Mouse (Mus musculus) adipocyte (in vitro differentiated cells): Measurements from ENCODE around the gene Nphp3.

Source experiments
- DNase-seq: peaks from one replicate; pipeline ENCODE4 v3.0.0-alpha.2; 2016; ENCODE audit warnings: low spot score

The Nphp3 gene

DNA sequence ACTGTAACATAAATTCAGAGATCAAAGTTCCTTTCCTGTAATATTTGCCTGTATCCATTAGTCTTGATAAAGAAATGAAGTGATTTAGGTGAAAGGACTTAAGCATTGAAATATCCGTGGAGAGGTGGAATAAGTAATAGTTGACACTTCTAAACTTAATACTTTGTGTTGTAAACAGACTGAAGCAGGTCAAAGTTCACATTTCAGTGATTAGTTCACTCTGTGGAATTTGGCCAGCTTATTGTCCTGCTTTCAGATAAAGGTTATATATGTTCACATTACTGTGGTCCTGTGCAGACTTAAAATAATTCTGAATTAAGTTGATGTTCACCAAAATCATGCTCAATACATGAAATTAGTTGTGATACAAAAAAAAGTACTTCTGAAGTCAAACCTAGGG lies 62.2 kb downstream of the Nphp3 start:
- DNase-seq = peak; percentile 31

DNA sequence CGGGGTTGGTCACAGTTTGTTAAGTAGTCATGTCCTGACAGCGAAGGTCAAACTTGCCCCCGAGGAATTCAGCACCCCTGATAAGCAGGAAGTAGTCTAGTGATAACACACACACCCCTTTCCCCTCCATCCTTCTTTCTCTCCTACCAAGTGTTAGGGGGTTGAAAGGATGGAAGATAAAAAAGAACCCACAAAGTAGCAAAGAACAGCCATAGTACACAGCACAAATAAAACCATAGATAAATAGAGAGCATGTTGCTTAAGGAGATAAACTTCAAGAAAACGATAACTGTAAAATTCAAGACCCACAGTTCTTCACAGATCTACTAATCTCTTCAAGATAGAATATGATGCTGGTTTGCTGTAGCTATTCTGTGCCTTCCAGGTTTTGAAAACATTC lies 67.9 kb downstream of the Nphp3 start:
- DNase-seq = no peak

DNA sequence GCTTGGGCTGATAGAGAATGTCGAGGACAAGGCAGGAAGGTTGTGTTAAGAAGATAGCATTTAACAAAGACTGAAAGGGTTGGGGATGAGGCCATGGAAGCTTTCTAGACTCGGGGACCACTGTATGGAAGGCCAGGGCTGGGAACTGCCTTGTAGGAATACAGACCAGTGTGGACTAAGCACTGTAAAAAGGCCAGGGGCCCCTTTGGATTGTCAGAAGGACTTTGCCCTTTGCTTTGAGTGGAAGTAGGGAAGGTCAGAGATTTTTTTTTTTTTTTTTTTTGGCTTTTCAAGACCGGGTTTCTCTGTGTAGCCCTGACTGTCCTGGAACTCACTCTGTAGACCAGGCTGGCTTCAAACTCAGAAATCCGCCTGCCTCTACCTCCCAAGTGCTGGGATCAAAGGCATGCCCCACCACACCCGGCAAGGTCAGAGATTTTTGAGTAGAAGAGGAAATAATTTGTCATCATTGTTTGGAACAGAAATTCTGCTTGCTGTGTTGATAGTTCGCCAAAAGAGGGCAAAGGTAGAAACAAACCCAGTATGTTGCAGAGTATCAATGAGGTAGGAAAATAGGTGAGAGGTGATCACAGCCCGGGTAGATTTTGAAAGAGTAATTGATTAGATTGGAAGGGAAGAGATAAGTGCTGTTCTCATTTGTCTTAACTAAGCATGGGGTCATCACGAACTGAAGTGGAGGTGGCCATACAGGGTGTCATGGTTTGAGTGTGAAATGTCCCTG lies 68.7 kb downstream of the Nphp3 start:
- DNase-seq = no peak

DNA sequence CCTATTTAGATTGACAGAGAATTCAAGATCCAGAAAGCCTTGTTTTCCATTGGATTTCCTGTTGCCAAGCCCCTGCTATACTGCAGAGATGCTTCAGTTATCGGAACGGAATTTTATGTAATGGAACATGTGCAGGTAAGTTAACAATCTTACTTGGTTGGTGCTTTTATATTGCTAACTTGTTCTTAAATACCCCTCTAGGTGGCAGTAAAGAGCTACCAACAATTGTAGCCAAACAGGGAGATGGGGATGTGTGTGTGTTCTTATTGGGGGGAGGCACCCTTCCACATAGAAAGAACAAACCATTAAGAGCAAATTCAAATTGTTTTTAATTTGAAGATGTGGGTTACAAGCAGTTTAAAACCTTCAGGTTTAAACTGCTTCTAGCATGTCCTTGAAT lies 73.5 kb downstream of the Nphp3 start:
- DNase-seq = peak; percentile 21

DNA sequence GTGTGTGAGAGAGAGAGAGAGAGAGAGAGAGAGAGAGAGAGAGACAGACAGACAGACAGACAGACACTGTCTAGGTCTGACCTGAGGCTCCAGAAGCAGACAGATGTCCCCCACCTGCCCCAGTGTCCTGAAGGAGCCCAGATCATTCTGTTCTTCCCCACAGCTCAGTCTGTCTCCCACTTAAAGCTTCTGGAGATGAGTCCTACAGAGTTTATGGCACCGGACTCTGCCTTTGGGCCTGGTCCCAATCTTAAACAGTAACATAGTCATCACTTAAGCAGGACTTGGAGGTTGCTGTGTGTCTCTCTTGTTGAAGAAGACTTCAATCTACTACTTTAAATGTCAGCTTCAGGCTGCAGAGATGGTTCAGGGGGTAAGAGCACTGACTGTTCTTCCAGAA lies 76.4 kb downstream of the Nphp3 start:
- no peak for DNase-seq

DNA sequence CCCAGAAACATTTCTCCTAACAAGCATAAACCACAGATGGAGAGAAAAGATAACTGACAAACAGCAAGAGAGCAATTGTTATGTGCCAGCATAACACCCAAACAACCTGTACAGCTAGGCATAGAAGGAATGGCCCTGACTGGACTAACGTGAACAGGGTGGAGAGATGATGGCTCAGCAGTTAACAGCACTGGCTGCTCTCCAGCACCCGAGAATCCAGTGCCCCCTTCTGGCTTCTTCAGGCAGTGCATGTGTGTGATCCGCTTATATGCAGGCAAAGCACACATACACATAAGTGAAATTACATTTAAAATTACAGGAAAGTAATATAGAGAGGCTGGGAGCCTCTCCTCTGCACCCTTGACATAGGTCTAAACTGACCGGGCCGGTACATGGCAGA lies 77.0 kb downstream of the Nphp3 start:
- DNase-seq = peak; percentile 31

DNA sequence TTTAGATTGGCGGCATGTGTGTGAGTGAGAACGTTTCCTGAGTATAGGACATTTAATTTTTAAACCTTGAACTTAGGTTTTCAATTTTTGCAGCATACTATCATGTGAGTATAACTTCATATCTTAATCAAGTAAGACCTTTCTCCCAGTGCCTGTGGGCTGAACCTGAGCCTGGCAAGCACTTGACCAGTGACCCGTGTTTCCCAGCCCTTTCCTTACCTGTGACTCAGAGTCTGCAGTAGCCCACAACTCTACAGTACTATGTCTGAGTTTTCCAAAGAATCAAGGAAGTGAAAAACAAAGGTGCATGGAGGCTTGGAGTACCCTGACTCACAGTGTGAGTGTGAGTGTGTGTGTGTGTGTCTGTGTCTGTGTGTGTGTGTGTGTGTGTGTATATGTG lies 77.7 kb downstream of the Nphp3 start:
- no peak for DNase-seq

DNA sequence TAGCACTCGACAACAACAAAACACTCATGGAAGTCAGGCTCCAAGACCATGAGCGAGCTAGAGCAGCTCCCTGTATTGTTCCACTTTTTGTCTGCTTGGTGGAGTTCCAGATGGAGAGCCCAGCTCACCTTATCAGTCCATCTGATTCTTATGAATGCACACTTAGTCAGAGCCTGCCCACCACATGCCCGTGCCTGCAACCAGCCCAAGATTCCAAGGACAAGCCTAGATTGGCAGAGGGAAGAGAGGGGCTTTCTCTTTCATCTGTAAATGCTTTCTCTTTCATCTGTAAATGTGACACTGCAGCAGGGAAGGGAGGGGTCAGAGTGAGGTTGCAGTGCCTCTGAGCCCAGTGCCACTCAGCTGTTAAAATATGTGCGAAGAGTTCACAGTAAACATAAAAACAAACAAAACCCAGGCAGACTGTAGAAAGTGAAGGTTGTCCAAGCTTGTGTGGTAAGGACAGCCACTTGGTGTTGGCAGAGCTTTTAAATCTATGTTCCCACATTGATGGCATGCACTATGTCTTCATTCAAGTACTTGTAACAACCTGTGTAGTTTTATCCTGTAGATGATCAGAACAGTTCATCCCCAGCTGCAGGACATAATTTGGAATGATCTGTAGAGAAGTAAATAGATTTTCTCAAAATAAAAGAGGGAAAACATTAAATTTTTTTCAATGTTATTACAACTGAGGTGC lies 83.5 kb downstream of the Nphp3 start:
- DNase-seq = no peak

DNA sequence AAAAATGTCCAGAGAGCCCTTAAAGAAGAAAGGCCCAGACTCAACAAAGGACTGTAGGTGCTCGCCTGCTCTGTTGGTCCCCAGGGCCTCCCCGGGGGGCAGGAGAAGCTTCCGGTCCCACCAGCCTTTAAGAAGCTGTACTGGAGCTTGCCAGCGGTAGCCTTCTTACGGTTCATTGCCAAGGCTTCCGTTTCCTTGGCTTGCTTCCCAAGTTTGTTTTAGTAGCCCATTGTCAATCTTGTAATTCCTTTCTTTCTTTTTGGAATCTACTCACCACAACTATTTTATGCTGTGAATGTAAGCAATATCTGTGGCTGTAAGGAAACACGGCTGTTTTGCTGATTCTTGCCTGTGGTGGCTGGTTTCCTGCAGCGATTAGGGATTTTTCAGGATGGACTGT lies 86.2 kb downstream of the Nphp3 start:
- peak; percentile 47 for DNase-seq

DNA sequence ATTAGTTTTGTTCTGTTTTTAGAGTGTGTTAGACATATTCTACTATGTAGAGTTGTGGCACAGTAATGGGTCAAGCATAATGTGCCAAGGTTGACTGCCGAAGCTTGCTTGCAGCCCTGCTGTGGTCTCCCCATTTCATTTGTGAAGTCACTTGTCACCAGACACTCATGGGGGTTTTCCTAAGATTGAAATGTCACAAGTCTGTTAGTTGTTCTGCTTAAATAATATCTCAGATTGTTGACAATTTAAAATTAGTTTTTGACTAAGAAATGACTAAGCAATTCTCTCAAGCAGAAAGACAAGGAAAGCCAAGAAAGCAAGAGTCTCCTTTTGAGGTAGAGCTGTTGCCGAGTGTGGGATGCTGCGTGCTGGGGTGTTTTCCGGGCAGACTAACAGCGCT lies 90.6 kb downstream of the Nphp3 start:
- DNase-seq = no peak
